Mouse (Mus musculus) thymus, postnatal 14 days (tissue): ENCODE results near the gene Ap1m1.

Source experiments
- DNase-seq: peaks from one replicate; pipeline ENCODE4 v3.0.0; 2021

Gene Ap1m1

DNA sequence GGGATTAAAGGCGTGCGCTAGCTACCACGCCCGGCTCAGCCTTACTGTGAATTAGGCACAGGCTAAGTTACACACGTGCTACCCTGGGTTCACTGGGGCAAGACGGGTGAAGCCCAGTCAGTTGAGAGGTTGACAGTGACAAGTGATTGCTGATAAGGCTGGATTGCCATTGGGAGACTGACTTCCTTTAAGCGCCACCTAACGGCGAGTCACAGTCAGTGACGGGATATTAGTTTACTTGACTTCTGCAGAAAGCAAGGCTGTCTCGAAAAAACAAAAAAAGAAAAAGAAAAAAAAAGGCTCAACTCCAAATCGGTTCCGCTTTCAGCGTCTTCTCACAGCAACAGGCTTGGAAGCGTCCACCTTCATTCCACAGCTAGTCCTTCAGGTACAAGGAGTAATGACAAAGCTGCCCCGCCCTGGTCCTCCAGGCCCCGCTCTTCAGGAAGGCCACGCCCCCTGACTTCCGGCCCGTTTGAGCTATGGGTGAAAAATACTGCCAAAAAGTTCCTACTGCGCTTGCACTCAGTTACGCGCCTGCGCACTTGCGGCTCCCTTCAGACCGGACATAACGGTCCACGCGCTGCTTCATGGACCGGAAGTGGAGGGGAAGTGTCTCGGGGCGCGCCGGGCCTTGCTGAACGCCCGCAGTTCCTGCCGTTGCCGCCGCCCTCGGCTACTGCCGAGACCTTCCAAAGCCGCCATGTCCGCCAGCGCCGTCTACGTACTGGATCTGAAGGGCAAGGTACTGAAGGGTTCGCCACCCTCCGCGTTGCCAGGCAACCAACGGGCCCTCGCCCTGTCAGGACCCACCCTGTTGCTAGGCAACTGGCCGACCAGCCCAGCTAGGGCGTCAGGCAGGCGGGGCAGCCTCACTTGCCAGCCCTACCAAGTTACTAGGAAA, at the start of gene Ap1m1:
TSS of gene Ap1m1 (plus strand) at position 520 of the 904 bp plus-strand sequence.
- peak; percentile 98 for DNase-seq

DNA sequence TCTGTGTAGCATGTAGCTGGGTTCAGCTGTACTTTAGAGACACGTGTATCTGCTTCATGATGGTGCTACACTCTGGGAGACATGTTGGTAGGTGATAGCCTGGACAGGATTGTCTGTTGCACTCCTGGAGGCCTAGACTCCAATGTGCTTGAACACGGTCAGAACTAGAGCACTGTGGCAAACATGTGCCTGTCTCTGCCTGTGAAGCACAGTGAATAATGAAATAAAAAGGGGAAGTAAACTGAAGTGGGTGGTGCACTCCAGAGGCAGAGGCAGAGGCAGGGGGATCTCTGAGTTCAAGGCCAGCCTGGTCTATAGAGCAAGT, 49.6 kb upstream of the Ap1m1 start:
- DNase-seq = no peak

GRCm38 (mm10) chr8:72192065-72192464, 47.8 kb upstream of the Ap1m1 start:
- no peak for DNase-seq

GRCm38 (mm10) chr8:72197997-72198396, 41.8 kb upstream of the Ap1m1 start:
- DNase-seq = no peak

GRCm38 (mm10) chr8:72208582-72208981, 31.2 kb upstream of the Ap1m1 start:
- DNase-seq = no peak

DNA sequence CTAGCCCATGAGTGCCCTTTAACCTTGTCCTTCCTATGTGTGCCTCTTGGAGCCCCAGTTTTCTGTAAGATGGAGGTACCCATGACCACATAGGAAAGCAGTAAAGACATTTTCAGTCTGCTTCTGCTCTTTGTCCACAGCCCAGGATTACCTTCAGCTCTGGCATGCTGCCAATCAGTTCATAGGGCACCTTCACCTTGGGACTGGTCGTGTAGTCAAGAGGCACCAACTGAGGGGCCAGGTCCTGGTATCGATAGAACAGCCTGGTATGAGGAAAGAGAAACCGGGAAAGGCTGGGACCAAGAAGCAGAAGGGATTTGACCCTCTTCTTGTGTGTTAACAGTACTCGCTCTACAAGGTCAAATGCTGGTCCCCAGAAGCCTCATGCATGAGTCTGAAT, 29.6 kb upstream of the Ap1m1 start:
- DNase-seq = no peak

DNA sequence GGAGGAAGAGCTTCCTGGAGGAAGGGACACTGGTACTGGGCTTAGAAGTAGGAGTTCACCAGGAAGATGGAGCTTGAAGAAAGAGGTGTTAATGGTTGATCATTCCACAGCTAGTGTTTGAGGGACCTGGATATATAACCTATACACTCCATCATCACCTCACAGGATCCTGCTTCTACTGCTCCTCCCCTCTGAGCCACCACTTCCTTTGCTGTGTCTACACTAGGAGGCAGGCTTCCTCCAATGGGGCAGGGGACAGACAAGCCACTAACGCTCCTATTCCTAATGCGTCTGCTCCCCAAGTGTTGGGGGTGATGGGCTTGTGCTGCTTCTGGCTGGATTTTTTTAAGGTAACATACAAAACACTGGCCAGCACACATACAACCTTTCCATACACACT, 29.1 kb upstream of the Ap1m1 start:
- DNase-seq = peak; percentile 21

DNA sequence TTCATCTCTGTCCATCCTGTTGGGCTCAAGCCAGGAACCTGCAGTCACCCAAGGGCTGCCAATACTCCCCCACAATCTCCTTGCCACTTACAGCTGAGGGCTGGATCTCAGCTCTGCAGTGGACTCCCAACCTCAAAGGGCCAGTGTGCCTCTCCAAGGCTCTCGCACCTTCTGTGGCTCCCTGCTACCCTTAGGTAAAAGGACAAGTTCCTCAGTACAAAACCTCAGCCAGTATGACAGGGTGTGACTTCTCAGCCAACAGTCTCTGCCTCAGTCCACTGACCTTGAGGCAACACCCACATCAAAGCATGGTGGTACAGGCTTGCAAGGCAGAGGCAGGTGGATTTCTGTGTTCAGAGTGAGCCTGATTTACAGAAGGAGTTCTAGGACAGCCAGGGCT, 28.0 kb upstream of the Ap1m1 start:
- no peak for DNase-seq

DNA sequence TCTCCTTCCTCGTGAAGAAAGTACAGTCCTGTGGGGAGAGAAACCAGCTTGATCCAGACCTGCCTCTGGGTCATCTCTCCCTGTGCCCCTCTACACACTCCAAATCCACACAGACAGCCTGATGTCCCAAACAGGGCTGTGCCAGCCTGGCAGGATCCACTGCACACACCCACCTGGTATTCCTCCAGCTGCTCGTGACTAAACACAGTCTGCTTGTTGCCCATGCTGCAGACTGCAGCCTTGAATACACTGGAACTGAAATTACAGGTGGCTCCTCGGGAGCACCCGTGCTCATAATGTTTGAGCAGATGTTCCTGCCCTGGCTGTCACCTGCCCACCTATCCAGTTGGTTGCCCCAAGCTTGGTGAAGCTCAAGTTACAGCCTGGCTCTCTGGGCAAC, 27.1 kb upstream of the Ap1m1 start, which contains the start of gene Cib3:
TSS of gene Cib3 (minus strand) at position 87 of the 400 bp plus-strand sequence.
- no peak for DNase-seq

- no peak for DNase-seq
Measured at GRCm38 (mm10) chr8:72213536-72213935, 26.3 kb upstream of the Ap1m1 start, which contains the start of gene Gm11034. Gene Gm11034 (minus strand): TSS chr8:72213636.

DNA sequence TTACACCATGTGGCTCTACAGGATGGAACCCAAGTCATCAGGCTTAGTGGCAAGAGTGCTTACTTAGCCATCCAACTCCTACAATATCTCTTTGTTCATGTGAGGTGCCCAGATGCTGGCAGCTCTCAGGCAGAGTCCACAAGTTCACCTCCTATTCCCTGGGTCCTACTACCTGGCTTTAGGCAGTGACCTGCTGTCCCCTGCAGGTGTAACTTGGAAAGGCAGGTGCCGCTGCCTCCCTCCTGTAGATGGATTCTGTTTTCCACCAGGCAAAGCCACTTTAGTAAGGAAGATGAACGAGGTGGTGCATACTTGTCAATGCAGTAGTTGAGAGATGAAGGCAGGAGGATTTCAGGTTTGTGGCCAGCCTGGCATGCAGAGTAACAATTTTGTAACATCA, 24.8 kb upstream of the Ap1m1 start:
- peak; percentile 55 for DNase-seq

DNA sequence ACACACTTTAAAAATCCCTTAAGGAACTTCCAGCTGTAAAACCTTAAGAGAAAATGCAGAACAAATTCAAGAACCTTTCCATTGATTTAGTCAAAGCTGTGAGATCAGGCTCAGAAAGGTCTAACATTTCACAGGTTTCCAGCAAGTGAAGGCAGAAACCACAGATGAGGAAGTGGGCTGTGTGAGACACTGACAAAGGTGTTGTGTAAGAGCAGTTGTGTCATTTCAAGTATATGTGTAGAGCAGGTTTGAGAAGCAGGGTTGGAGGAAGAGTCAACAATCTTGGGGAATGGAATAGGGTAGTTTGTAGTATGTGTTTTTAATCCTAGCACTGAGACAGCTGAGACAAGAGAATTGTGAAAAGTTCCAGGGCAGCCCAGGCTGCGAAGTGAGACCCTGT, 23.9 kb upstream of the Ap1m1 start:
- DNase-seq = peak; percentile 26

DNA sequence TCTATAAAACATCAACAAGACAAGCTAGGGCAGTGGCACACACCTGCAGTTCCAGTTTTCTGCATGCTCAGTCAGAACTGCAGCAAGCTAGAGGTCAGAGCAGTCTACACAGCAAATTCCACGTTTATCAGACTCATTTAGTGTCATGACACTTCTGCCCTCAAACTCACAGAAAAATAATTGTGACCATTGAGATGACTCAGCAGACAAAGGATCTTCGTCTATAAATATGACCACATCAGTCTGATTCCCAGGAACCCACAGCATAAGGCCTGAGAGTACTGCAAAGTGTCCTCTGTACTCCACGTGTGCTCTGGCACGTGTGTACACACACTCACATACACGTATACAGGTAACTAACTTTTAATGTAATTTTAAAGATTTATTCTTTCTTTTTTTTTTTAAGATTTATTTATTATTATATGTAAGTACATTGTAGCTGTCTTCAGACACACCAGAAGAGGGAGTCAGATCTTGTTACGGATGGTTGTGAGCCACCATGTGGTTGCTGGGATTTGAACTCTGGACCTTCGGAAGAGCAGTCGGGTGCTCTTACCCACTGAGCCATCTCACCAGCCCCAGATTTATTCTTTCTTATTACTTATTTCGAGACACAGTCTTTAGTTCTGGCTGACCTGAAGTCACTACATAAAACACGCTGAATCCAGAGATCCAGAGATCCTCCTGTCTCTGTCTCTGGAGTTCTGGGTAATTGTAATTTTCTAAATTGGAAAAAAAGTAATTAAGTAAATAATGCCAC, 20.9 kb upstream of the Ap1m1 start:
- DNase-seq = no peak

DNA sequence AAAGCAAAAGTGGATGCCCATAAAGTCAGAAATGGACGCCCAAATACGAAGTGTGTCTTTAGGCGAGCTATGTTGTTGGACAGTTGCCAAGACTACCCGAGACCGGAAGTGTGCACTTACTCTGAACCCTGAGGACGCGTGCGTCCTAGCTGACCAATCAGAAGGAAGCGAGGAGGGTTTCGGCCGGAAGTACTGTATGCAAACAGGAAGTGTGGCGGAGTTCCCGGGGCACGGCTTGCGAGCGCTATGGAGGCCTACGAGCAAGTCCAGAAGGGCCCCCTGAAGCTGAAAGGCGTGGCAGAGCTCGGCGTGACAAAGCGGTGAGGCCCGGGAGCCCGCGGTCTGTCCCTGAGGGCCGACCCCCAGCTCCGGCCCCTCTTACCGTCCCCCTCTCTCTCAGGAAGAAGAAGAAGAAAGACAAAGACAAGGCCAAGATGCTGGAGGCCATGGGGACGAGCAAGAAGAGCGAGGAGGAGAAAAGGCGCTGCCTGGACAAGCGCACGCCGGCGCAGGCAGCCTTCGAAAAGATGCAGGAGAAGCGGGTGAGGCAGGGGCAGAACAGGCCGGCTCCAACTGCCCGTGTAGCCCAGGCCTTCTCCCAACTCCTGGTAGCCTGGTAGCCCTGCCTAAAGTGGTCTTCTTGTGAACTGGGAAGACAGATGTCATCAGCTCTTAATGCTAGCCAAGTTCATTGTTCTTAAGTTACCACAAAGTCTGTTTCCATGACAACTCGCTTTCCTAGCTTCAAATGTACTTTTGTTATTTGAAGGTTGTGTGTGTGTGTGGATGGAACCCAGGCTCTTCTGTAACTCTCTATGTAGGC, 20.1 kb upstream of the Ap1m1 start, which contains the start of gene Fam32a:
TSS of gene Fam32a (plus strand) at position 190 of the 823 bp plus-strand sequence.
- peak; percentile 89 for DNase-seq

DNA sequence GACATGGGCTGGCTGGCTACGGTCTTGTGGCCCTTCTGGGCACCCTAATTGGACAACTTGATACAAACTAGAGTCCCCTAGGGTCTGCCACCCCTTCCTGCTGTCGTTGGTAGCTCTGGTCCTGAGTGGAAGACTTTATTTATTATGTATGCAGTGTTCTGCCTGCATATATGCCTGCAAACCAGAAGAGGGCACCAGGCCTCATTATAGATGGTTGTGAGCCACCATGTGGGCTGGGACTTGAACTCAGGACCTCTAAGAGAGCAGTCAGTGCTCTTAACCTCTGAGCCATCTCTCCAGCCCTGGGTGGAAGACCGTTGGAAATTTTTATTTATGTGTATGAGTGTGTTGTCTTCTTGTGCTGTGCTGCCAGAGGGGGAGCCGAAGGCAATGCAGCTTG, 19.1 kb upstream of the Ap1m1 start:
- no peak for DNase-seq

DNA sequence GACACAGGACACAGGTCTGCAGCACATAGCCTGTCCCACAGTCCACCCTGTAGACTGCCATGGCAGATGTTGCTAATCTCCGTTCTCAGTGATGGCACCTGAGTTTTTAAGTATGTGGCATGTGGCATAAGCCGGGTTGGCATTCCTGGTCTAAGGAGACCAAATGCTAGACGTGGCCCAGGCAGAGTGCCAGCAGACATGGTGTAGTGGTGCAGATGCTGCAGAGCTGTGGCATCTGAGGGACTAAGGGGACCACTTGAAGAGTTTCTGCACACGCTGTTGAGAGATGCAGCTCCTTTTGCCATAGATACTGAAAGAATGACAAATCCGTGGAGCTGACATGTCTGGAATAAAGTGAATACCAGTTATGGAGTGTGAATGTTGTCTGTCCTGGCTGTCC, 17.2 kb upstream of the Ap1m1 start:
- DNase-seq = no peak

DNA sequence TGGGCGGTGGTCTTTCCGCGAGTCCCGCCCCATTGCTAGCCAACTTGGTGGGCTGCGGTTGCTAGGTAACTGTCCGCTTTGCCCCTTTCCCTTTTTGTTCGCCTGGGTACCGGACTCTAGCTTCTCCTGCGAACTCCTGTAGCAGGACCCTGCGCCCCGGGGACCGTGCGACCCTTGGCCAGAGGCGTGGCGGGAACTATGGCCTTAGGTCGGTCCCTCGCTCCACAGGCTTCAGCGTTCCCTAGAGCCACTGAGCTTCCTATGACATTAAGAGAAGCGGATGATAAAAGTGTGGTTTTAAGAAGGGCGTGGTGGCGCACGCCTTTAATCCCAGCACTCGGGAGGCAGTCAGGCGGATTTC, 565 bp downstream of the Ap1m1 start:
- no peak for DNase-seq

DNA sequence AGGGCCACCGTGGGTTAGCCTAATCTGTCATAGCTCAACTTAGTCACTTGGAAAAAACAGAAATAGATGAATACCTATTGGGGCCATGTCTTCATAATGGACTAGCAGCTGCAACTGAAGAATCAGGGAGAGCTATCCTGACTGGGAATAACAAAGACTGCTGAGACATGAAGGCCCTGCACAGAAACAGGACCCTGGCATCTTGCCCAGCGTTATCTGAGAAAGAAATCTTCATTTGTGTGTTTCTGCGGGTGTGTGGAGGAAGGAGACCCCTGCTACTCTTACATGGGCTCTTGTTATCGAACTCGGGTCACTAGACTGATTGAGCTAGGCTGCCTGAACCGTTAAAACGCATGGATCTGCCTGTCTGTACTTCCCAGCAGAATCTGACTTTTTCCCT, 1.1 kb downstream of the Ap1m1 start:
- no peak for DNase-seq

GRCm38 (mm10) chr8:72242226-72242625, 2.4 kb downstream of the Ap1m1 start:
- DNase-seq = no peak

- no peak for DNase-seq
Measured at GRCm38 (mm10) chr8:72244610-72245009, 4.8 kb downstream of the Ap1m1 start.

- peak; percentile 60 for DNase-seq
Measured at GRCm38 (mm10) chr8:72257171-72257901, 17.5 kb downstream of the Ap1m1 start.

DNA sequence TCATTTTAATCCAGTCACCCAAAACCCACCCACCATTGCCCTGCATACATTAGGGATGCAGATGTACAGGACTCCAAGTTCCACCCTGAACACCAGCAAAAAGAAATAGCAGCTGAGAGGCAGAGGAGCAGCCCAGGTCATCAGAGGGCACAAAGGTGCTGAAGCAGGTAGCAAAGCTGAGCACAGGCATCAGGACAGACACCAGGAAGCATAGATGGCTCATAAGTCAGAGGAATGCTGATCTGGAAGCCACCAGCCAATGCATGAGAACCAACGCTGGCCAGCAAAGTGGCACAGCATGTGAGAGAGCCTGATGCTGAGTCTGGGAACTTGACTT, 18.1 kb downstream of the Ap1m1 start:
- DNase-seq = no peak

GRCm38 (mm10) chr8:72259862-72260261, 20.0 kb downstream of the Ap1m1 start:
- DNase-seq = no peak
